8 mouse cellular contexts compared by ENCODE assay signal in genomic region chr1:45627840-45628239, GRCm38 (mm10).
DNase-seq lines count a peak whose midpoint lies in the region.

No protein-coding gene starts in this region.

- peak; percentile 23 to 39 for DNase-seq in cerebellum, postnatal 10 days
- DNase-seq in cerebellum, adult 9-11 months, result no peak
- DNase-seq in right cerebral cortex, adult 18-20 months, result peak; percentile 15
- DNase-seq in right cerebral cortex, postnatal 25 days, result no peak
- peak; percentile 12 to 13 for DNase-seq in gastrocnemius, adult 8-10 months (ENCODE audit: low spot score in 2 of 2)
- DNase-seq in kidney, postnatal 36 days, result peak; percentile 22 to 47
- peak; percentile 13 for DNase-seq in ovary, postnatal 10 days (ENCODE audit: low spot score)
- DNase-seq in spleen, postnatal 10 days (ENCODE audit: low spot score in 2 of 2), result no peak

Comparison
In these comparisons a context has a peak if more than half of its experiments do, and no peak if none do; other contexts are left out.
1. DNase-seq: peak in cerebellum, postnatal 10 days (2 of 2), right cerebral cortex, adult 18-20 months (single experiment), gastrocnemius, adult 8-10 months (2 of 2), kidney, postnatal 36 days (2 of 2) and ovary, postnatal 10 days (single experiment); none in cerebellum, adult 9-11 months (single experiment), right cerebral cortex, postnatal 25 days (single experiment) and spleen, postnatal 10 days (0 of 2).